Mouse (Mus musculus) left cerebral cortex, adult 2 months (tissue): ENCODE results near the gene Mab21l2. TPM values are rescaled to one million over a fixed set of nuclear protein-coding genes. Genes with fewer than 3 reads are reported as not detected.

Experiments used
- DNase-seq, 2 experiments: peaks; one replicate each; pipeline ENCODE4 v3.0.0; 2021 to 2022; ENCODE audit warnings: low spot score in 2 of 2, mixed read lengths in 1 of 2; ENCODE audit errors: extremely low spot score in 1 of 2
- H3K27ac ChIP-seq: fragments of 200-600 bp; 2 replicates; pipeline ENCODE4 v1.8.1; 2022
- H3K4me3 ChIP-seq: fragments of 200-600 bp; 2 replicates; pipeline ENCODE4 v1.8.1; 2022
- CTCF ChIP-seq: fragments of 200-600 bp; IDR thresholded peaks from 2 replicates; pipeline ENCODE4 v1.8.1; 2022; ENCODE audit warnings: antibody characterized with exemption, mild to moderate bottlenecking, moderate library complexity
- intact Hi-C: fragments of 180-260 bp; cut with DNase I; formaldehyde crosslinking; loops from one replicate; pipeline ENCODE4 v1.15.1; 2025
- total RNA-seq, 2 experiments: library from RNA; stranded (reverse); gene quantifications; 2 replicates each; pipeline ENCODE4 v1.2.3; 2021

Mab21l2 gene
- total RNA-seq, 2 experiments from 2014 or later, result 0.25 to 0.26 TPM

DNA sequence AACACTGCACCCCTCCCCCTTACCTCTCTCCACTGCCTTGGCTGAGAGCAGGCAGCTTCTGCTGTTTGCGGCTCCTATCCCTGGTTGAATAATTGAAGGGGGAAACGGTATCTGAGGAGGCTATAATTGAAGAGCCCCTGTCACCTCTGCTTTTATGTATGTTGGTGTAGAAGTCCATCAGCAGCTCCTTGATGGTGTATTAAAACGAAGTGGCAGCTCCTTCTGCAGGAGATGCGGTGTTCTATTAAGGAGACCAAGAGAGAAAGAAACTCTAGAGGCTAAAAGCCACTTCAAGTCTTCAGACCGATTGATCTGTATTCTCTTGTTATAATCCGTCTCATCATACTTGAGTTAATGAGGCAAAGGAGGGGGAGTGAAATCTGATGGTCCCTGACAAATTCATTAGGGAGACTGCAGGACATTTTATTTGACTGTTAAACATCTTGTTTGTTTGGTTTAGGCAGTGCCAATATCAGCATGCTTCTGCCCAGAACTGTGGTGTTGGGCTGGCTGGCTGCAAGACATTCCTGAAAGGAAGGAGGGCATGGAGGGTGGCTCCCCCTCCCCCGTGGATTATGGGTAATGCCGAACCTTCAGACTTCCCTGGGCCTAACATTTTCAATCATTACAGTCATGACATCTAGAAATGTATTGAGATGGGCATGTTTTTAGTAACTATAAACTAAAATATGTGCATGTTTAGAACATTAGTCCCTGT lies 2.7 kb upstream of the Mab21l2 start:
- no peak overlapping the region for H3K4me3 ChIP-seq
- DNase-seq, result no peak
- intact Hi-C loops, result no loop called here
- H3K27ac ChIP-seq, result no peak overlapping the region
- TF ChIP-seq CTCF, result no peak

GRCm38 (mm10) chr3:86550301-86551010 lies 2.0 kb upstream of the Mab21l2 start:
- intact Hi-C loops, result no loop called here
- H3K4me3 ChIP-seq, result no peak overlapping the region
- DNase-seq, result no peak
- H3K27ac ChIP-seq, result no peak overlapping the region
- TF ChIP-seq CTCF, result no peak

DNA sequence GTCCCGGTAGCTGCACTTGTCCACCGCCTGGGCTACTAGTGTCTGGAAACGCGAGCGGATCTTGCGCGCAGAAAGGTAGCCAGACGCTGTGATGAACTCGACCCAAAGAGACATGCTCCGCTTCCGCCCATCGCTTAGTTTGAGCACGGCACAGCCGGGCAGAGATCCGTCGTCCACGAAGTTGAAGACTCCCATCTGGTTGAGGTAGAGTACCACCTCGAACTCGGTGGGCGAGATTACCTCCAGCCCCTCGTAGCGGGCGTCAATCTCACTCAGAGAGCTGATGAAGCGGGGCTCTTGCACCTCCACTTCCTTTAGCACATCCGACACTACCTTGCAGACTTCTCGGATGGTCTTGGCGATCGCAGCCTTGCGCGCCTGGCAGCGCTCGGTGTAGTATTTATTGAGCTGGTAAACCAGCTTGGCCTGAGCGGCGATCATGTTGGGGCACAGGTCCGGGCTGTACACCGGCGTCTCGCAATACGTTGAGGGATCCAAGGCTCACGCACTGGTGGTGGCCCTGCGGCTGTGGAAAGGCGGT lies 1.1 kb downstream of the Mab21l2 start:
- intact Hi-C loops, result loop anchor here (10.0 kb wide), 1 partner anchor 207 kb away; no protein-coding TSS in a partner anchor
- DNase-seq, result no peak
- H3K4me3 ChIP-seq, result peak overlapping the region; percentile 39
- no peak overlapping the region for H3K27ac ChIP-seq
- no peak for TF ChIP-seq CTCF

DNA sequence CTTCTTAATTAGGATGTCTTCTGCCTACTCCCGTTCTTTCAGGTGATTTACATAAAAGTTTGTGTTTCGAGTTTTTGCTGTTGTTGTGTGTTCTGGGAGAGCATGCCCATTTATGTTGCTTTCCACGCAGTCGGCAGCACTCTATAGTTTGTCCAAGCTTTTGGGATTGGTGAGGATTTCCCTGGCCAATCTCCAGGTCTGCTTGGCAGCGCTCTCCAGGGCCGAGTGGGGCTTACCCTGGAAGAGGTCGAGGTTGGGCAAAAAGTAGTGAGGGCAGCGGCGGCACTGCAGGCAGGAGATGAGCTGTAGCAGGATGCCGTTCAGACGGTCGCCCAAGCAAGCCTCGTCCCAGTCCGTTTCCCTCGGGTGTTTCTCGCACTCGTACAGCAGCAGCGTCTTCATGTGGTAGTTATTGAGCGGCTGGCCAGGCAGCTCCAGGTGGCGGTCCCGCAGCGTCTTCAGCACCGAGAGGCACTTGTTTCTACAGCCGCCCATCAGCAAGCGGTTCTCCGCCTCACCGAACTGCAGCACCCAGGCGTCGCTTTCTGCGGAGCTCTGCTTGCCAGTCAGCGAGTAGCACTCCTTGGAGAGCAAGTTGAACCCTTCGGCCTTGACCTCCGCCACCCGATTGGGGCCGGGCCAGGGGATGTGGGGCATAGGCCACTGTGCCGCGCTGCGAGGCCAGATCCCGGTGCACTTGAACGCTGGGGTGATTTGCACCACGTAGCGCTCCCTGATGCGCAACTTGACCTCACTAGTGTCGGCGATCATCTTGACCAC lies 1.8 kb downstream of the Mab21l2 start:
- DNase-seq, result peak in 1 of 2 experiments; percentile 46
- Histone ChIP-seq H3K27ac (no peak overlapping the region), H3K4me3 (peak overlapping the region; percentile 39)
- intact Hi-C loops, result loop anchor here (10.0 kb wide), 1 partner anchor 208 kb away; no protein-coding TSS in a partner anchor
- no peak; the same call in 1 of the 2 replicates for TF ChIP-seq CTCF

DNA sequence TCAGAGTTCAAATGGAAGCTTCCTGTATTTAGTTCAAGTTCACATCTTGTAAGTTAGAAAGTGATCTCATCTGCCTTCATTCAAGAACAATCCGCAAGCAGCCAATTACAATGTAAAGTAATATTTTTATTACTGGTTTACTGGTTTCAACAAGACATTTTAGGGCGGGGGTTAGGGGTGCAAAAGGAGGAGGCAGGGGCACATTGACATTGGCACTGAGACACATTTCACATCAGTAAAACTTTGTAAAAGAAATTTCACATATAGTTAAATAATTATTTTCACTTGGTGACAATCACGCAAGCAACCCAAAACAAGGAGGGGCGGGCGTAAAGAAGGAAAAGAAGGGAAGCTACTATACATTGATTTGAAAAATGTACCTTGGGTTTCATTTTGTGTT lies 2.5 kb downstream of the Mab21l2 start:
- TF ChIP-seq CTCF, result no peak
- DNase-seq, result no peak
- intact Hi-C loops, result loop anchor here (10.0 kb wide), 1 partner anchor 209 kb away; no protein-coding TSS in a partner anchor
- no peak overlapping the region for H3K27ac ChIP-seq
- H3K4me3 ChIP-seq, result peak overlapping the region; percentile 39

DNA sequence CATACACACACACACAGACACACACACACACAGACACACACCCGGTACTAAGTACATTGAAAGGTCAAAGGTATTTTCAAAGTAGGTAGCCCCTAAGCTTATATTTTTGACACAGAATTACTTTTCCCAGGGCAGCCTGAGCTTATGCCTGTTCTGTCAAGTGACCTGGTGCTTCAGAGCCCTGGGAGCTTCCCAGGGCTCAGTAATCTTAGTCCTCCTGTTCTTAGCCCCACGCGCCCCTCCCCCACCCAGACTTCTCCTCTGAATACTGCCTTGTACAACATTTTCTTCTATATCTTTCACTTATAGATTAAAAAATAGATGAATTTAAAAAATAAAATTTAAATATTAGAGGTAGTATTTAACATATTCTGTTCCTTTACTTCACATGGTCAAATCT lies 3.6 kb downstream of the Mab21l2 start:
- no peak for DNase-seq
- no peak overlapping the region for H3K4me3 ChIP-seq
- TF ChIP-seq CTCF, result no peak
- intact Hi-C loops, result loop anchor here (10.0 kb wide), 1 partner anchor 210 kb away; no protein-coding TSS in a partner anchor
- no peak overlapping the region for H3K27ac ChIP-seq

DNA sequence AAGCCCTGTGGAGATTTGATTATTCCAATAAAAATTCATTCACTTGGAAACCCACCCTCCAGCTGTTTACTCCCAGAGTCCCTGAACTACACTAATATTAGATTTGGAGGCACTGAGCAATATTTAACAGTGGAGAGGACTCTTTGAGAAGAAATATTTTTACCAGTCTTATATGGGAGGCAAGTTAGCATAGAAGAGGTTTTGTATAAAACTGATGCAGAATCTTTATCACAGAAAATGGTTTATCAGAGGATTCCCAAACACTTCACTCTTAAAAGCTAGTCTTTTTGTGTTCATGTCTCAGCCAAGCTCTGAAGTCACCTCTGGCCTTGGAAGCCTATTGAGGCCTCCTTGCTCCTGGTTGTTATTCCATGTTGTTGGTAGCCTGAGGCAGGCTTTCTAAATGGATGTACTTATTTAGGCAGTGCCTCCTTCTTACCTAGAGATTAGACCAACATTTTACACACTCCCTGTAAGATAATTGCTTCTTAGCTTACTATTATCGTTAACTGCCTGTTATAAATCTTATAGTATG lies 6.5 kb downstream of the Mab21l2 start:
- Histone ChIP-seq H3K4me3 (no peak overlapping the region), H3K27ac (no peak overlapping the region)
- no peak for TF ChIP-seq CTCF
- intact Hi-C loops, result loop anchor here (10.0 kb wide), 1 partner anchor 213 kb away; no protein-coding TSS in a partner anchor
- DNase-seq, result no peak

DNA sequence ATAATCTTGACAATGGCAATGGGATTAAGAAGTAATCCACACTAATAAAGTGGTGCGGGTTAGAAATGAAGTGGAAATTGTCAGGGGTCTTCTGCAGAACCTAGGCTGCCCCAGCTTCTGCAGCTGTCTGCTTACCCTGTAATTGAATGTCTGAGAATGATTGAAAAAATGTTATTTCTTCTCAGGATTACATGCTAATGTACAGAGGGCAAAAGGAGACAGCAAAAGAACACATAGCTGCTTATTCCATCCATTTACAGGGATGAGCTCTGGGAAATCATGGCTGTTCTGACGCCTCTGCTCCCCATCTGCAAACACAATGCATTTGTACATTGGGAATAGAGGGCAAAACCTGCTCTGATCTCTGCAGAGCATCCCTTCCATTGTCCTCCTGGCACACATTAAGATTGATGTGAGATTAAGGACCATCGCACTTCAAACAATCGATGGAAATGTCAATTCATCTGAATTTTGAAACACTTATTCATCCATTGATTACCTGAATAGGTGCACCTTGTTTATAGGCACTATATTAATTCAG lies 7.3 kb downstream of the Mab21l2 start:
- no peak for TF ChIP-seq CTCF
- intact Hi-C loops, result loop anchor here (10.0 kb wide), 1 partner anchor 214 kb away; no protein-coding TSS in a partner anchor
- no peak for DNase-seq
- no peak overlapping the region for H3K27ac ChIP-seq
- H3K4me3 ChIP-seq, result no peak overlapping the region

DNA sequence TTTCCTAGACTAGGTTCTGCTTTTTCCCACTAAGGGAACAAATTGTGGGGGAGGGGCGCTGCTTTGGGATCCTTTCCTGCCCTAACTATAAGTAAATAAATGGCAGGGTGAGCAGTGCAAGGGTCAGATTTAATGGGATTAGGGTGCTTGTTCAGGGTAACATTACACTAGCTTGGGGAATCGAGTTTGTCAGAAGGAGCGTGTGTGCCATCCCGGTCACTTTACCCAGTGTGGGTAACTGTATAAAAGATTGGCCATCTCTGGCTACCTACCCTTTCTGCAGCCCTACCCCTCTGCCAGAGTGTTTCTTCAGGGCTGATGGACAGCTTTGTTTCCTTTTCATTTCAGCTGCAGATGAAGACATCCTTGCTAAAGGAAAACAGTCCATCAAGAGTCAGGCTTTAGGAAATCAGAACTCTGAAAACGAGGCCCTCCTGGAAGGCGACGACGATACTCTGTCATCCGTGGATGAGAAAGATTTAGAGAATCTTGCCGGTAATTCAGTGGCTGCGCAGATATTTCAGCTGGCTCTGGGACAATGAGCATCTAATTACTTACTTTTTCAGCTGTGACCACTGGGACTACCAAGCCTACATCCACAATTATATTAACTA lies 8.8 kb downstream of the Mab21l2 start:
- intact Hi-C loops, result loop anchor here (10.0 kb wide), 1 partner anchor 215 kb away; no protein-coding TSS in a partner anchor
- no peak overlapping the region for H3K27ac ChIP-seq

GRCm38 (mm10) chr3:86538645-86539554 lies 9.5 kb downstream of the Mab21l2 start:
- no peak overlapping the region for H3K27ac ChIP-seq
- intact Hi-C loops, result no loop called here
- no peak for DNase-seq
- no peak overlapping the region for H3K4me3 ChIP-seq
- no peak for TF ChIP-seq CTCF

More for the DNA sequence above, 8.8 kb downstream of the Mab21l2 start:
- no peak for TF ChIP-seq CTCF
- DNase-seq, result no peak
- no peak overlapping the region for H3K4me3 ChIP-seq
